Mouse (Mus musculus): Measurements from ENCODE around the gene Lgals1. TPM values are rescaled to one million over a fixed set of nuclear protein-coding genes. Genes with fewer than 3 reads are reported as not detected.

Gene Lgals1
- polyA plus RNA-seq, 1 experiment, result 194 TPM

DNA sequence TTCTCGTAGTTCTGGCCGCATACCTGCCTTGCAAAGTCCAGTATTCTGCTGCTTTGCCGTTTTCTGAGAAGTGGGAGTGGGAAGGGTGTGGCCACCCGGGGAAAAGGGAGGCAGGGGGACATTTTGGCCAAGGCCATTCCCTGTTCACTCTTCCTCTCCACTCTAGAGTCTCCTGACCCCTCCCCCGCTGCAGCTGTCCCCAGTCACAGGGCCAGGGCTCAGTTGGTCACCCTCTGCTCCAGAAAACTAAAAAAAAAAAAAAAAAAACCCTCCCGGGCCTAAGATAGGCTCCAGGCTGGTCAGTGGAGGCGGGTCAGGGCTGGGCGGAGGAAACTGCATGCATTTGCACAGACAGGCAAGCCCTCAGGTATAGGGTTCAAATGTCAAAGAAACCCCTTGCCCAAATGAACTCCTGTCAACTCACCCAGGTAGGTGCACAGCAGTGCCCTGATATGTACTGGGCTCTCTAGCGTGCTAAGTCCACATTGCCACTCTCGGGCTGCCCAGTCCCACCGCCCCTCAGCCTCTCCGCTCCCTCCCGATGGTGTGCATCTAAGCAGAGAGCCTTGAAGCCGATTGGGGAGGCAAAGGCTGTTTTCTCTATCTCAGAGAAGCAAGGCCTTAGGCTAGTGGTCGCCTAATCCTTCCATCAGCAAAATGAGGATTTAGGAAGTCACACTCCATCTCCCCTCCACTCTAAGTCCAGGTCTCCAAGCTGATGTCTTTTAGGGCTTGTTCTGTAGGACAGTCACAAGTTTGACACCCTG is 679 bp downstream of the Lgals1 start:
- DNase-seq (ENCODE audit: low read depth), result no peak
- TF ChIP-seq POLR2A (IDR thresholded peaks at IDR 0.05; ENCODE audit: borderline replicate concordance, extremely low read depth, insufficient read depth, insufficient read length, poor library complexity, severe bottlenecking), result no peak

DNA sequence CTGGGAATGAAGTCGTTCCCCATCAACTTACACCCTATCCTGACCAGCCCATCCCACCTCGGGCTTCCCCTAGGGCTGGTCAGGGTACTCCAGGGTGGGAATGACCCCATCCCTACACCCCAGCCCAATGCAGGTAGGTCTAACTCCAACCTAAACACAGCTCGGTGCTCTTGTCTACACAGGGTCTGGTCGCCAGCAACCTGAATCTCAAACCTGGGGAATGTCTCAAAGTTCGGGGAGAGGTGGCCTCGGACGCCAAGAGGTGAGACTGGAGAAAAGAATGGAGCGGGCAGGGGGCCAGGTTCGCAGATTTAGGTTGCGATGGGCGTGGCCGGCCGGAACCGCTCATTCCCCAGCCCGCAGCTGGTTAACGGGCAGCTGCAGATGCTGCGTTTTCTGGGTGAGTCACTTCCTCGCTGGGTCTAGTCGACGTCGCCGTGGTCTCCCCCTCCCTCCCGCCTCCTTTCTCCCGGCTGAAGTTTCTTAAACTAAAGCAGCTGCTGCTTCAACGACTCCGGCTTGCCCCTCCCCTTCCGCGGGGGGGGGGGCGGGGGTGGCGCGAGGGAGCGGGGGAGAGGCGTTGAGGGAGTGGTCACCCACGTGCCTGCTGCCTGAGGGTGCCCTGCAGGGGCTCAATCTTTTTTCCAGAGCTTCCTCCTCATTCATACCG is 1.4 kb downstream of the Lgals1 start:
- DNase-seq (ENCODE audit: low read depth), result peak; percentile 86
- no peak for TF ChIP-seq CTCF (IDR thresholded peaks at IDR 0.05; ENCODE audit: borderline replicate concordance, extremely low read depth, insufficient read depth, insufficient read length)
- no peak for TF ChIP-seq POLR2A (IDR thresholded peaks at IDR 0.05; ENCODE audit: borderline replicate concordance, extremely low read depth, insufficient read depth, insufficient read length, poor library complexity, severe bottlenecking)

DNA sequence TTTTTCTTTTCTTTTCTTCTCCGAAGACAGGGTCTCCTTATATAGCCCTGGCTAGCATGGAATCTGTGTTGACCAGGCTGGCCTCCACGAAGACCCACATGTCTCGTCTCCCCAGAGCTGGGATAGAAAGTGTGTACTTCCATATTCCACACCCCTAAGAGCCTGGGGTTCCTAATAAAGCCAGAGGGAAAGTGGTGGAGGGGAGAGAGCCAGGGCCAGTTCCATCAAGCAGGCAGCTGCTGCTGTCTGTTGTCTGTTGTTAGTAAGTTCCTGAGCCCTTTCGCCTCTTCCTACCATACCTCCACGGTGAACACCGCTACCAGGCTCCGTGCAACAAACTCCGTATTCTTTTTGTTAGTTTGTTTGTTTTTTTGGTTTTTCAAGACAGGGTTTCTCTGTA is 2.0 kb downstream of the Lgals1 start:
- no peak for TF ChIP-seq POLR2A (IDR thresholded peaks at IDR 0.05; ENCODE audit: borderline replicate concordance, extremely low read depth, insufficient read depth, insufficient read length, poor library complexity, severe bottlenecking)
- no peak for TF ChIP-seq CTCF (IDR thresholded peaks at IDR 0.05; ENCODE audit: borderline replicate concordance, extremely low read depth, insufficient read depth, insufficient read length)
- DNase-seq (ENCODE audit: low read depth), result no peak

DNA sequence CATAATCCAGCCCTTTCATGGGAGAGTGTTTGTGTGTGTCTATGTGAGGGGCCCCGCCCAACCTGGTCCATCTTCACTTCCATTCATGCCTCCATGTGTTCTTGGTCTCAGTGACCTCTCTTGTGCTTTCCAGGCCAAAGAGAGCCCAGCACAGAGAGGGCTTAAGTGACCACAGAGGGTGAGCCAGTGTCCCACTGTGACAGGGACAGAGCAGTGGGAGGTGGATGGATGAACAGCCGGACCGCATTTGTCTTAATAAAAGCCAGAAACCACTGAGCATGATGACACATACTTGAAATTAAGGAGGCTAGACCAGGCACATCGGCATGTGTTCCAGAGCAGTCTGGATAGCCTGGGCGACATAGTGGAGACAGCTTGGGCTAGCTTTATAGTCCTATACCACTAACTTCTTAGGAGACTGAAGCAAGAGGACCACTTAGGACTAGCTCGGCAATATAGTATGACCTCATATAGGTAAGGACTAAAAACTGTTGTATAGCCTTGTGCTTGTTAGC is 3.7 kb downstream of the Lgals1 start:
- no peak for DNase-seq (ENCODE audit: low read depth)
- TF ChIP-seq POLR2A (IDR thresholded peaks at IDR 0.05; ENCODE audit: borderline replicate concordance, extremely low read depth, insufficient read depth, insufficient read length, poor library complexity, severe bottlenecking), result no peak
- no peak for TF ChIP-seq CTCF (IDR thresholded peaks at IDR 0.05; ENCODE audit: borderline replicate concordance, extremely low read depth, insufficient read depth, insufficient read length)

DNA sequence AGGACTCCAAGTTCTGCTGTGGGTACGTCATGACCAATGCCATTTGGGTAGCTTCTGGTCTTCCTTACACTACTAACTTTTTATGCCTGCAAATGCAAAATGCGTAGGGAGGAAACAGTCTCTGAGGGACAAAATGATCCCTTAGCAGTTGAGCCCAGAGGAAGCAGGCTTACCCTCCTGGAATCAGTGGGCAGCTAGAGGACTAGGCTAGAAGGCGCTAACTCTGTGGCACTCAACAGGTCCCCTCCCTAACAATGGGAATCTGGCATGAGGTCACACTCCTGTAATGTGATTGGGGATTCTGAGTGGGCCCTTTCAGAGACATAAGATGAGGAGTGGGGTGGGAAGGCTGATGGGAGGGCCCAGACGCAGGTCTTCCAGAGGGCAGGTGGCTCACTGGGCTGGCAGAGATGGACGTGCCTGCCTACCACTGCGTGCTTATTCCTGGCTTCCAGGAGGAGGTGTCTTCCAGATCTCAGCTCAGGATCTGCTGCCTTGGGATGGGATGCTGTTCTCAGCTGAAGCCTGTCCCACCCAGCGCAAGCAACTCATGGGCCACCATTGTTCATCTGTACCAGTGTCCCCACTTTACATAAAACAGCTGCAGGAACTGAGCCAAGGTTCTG is 4.4 kb downstream of the Lgals1 start:
- no peak for DNase-seq (ENCODE audit: low read depth)
- TF ChIP-seq POLR2A (IDR thresholded peaks at IDR 0.05; ENCODE audit: borderline replicate concordance, extremely low read depth, insufficient read depth, insufficient read length, poor library complexity, severe bottlenecking) (no peak), CTCF (IDR thresholded peaks at IDR 0.05; ENCODE audit: borderline replicate concordance, extremely low read depth, insufficient read depth, insufficient read length) (no peak)

DNA sequence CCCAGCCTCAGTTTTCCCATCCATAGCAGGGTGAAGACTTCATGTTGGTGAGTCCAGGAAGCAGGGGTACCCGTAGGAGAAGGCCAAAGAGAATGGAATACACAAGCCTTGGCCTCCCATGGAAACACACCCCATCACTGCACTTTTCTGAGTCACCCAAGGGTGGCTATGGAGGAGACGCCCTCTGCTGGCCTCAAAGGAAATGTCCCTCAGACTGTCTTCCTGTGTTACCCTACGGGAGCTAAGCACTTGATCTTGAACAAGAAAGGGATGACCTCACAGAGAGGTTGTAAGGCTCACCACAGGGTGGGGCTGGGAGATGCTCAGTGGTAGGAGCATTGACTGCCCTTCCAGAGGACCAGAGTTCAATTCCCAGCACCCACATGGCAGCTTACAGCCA is 5.1 kb downstream of the Lgals1 start:
- TF ChIP-seq CTCF (IDR thresholded peaks at IDR 0.05; ENCODE audit: borderline replicate concordance, extremely low read depth, insufficient read depth, insufficient read length) (peak; percentile 54; the same call in 1 of the 2 replicates), POLR2A (IDR thresholded peaks at IDR 0.05; ENCODE audit: borderline replicate concordance, extremely low read depth, insufficient read depth, insufficient read length, poor library complexity, severe bottlenecking) (no peak)
- DNase-seq (ENCODE audit: low read depth), result no peak

DNA sequence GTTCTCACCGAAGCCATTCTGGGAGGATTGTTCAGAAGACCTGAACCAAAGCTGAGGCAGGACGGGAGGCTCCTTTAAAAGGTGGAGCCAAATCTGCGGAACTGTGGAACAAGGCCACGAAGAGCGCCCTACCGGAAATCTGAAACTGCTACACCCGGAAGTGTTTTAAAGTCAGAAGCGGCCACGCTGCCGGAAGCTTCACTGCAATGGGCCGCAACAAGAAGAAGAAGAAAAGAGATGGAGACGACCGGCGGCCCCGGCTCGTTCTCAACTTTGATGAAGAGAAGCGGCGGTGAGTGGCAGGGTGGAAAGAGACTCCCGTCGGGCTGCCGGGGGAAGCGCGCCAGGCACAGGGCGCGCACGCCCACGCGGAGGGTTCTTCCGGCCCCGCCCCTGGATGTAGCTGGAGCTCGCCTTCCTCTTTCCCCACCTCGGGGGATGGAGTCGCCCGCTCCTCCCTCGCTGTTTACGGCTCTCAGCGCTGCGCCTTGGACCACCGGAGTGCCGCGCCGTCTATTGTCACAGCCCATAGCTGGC is 8.3 kb downstream of the Lgals1 start, which contains the start of gene Nol12:
Gene Nol12, plus strand, starts transcription at position 150 of the 537 bp plus-strand sequence.
- TF ChIP-seq POLR2A (IDR thresholded peaks at IDR 0.05; ENCODE audit: borderline replicate concordance, extremely low read depth, insufficient read depth, insufficient read length, poor library complexity, severe bottlenecking), result peak; percentile 43; the same call in 1 of the 2 replicates
- TF ChIP-seq CTCF (IDR thresholded peaks at IDR 0.05; ENCODE audit: borderline replicate concordance, extremely low read depth, insufficient read depth, insufficient read length), result peak; percentile 36; the same call in 1 of the 2 replicates
- peak; percentile 97 for DNase-seq (ENCODE audit: low read depth)

DNA sequence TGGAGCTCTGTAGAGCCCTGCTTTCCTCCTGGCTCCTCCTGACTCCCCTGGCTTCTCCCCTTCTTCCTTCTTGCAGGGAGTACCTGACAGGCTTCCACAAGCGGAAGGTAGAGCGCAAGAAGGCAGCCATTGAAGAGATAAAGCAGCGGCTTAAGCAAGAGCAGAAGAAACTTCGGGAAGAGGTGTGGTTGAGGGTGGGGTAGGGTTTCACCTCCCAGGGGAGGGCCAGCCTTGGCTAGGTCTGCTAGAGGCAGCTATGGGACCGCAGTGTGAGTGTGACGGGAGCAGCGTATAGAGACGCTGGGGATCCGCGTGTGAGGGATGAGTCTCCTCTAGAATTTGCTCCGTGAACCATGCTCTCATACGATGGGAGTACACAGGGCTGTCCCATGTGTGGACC is 9.9 kb downstream of the Lgals1 start:
- TF ChIP-seq CTCF (IDR thresholded peaks at IDR 0.05; ENCODE audit: borderline replicate concordance, extremely low read depth, insufficient read depth, insufficient read length) (no peak), POLR2A (IDR thresholded peaks at IDR 0.05; ENCODE audit: borderline replicate concordance, extremely low read depth, insufficient read depth, insufficient read length, poor library complexity, severe bottlenecking) (no peak)
- no peak for DNase-seq (ENCODE audit: low read depth)

DNA sequence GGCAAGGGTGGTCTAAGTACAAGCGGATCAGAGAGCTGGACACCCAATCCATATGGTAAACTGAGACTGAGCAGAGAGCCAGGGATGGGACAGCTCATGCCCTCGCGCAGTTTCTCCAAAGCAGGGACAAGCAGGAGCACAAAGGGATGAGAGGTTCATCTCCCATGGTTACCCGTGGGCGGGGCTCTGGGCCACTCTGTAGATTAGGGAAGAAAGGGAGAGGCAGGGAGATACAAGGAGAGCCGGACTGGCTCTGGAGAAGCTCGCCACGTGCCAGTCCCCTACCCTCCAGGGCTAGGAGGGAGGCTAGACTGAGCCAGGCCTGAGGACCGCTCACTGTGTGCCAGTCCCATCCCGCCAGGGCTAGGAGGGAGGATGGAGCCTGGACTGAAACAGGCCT is 10.8 kb downstream of the Lgals1 start:
- no peak for DNase-seq (ENCODE audit: low read depth)
- TF ChIP-seq POLR2A (IDR thresholded peaks at IDR 0.05; ENCODE audit: borderline replicate concordance, extremely low read depth, insufficient read depth, insufficient read length, poor library complexity, severe bottlenecking) (no peak), CTCF (IDR thresholded peaks at IDR 0.05; ENCODE audit: borderline replicate concordance, extremely low read depth, insufficient read depth, insufficient read length) (no peak)

DNA sequence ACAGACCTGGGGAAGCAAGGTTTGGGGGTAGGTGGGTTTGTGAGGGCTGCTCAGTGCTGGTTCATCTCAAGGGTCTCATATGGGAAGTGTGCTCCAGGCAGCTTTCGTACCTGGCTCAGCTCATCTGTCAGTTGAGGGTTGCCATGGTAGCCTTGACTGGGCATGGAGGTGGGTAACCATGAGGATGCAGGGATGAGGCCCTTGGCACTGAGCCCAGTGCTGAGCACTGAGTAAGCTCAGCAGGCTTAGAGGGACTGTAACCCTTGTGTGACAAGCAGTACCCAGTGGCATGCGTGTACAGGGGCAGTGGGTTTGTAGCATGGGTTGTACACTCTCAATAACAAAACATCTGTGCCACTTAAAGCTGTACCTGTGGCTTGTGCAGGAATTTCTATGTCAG is 11.4 kb downstream of the Lgals1 start:
- no peak for DNase-seq (ENCODE audit: low read depth)

DNA sequence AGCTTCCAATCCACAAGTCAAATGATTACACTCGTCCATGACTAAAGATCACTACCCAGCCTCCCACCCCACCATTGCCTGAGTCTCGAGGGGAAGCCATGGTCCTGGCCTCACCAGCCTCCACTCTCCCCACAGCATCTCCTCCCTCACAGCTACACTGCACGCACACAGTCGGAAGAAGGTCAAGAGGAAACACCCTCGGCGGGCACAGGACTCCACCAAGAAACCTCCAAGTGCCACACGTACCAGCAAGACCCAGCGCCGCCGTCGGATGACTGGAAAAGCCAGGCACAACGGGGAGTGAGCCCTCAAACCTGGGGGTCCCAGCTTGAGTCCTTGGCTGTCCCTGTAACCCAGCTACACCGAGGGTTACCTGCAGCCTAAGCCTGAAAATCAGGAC is 13.8 kb downstream of the Lgals1 start:
- TF ChIP-seq CTCF (IDR thresholded peaks at IDR 0.05; ENCODE audit: borderline replicate concordance, extremely low read depth, insufficient read depth, insufficient read length), result no peak
- TF ChIP-seq POLR2A (IDR thresholded peaks at IDR 0.05; ENCODE audit: borderline replicate concordance, extremely low read depth, insufficient read depth, insufficient read length, poor library complexity, severe bottlenecking), result no peak

More for the DNA sequence above, 11.4 kb downstream of the Lgals1 start:
- TF ChIP-seq POLR2A (IDR thresholded peaks at IDR 0.05; ENCODE audit: borderline replicate concordance, extremely low read depth, insufficient read depth, insufficient read length, poor library complexity, severe bottlenecking) (no peak), CTCF (IDR thresholded peaks at IDR 0.05; ENCODE audit: borderline replicate concordance, extremely low read depth, insufficient read depth, insufficient read length) (no peak)

More for the DNA sequence above, 13.8 kb downstream of the Lgals1 start:
- DNase-seq (ENCODE audit: low read depth), result no peak
